Mouse (Mus musculus) activated CD4-positive, CD25-positive, alpha-beta regulatory T cell, adult 9 weeks (primary cell): Measurements from ENCODE around the gene Ube2cbp. TPM values are rescaled to one million over a fixed set of nuclear protein-coding genes. Genes with fewer than 3 reads are reported as not detected.

ENCODE experiments used
- polyA plus RNA-seq: library from polyadenylated mRNA; unstranded; fragments of 100-300 nt; shearing (Covaris generic); gene quantifications from one replicate; pipeline ENCODE4 v1.2.1, GENCODE M21; 2017

Gene Ube2cbp
- polyA plus RNA-seq, result 3.7 TPM

DNA sequence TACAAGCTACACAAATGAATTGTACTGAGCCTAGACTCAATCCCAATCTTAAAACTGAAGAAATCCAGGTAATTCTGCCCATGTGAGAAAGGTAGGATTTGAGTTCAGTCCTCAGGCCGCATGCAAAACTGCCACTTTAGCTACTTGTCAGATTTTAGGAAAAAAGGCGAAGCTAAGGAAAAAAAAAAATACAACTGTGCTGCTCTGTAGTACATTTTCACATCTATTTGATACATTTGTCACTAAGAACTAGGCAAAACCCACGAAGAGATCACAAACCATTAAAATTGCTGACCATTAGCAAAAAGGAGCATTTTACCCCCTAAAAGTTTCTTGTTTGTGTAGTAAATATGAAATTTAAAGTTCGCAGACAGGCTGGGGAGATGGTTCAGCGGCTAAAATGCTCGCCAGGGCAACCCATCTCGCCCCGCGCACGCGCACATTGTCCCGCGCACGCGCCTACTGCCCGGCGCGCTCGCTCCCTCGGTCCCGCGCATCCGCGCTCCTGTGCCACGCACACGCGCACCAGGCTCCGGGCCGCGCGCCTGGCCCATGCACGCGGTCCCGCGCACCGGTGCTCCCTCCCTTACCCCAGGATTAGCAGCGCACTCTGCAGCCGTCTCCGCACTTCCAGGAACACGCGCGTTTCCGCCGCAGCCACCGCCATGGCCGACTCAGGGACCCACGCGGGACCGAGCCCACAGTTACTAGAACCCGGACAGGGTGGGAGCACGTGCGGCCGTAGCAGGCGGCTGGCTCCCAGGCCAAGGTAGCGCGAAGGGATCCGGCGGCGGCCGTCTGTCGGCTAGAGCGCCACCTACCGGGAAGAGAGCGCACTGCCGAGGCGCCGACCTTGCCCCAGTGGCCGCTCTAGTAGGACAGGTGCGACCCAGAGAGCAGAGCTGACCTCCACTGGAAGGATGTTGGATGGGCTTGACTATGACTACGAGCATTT is at the start of gene Ube2cbp:
Ube2cbp (minus strand) TSS at position 800 of the 955 bp plus-strand sequence.

DNA sequence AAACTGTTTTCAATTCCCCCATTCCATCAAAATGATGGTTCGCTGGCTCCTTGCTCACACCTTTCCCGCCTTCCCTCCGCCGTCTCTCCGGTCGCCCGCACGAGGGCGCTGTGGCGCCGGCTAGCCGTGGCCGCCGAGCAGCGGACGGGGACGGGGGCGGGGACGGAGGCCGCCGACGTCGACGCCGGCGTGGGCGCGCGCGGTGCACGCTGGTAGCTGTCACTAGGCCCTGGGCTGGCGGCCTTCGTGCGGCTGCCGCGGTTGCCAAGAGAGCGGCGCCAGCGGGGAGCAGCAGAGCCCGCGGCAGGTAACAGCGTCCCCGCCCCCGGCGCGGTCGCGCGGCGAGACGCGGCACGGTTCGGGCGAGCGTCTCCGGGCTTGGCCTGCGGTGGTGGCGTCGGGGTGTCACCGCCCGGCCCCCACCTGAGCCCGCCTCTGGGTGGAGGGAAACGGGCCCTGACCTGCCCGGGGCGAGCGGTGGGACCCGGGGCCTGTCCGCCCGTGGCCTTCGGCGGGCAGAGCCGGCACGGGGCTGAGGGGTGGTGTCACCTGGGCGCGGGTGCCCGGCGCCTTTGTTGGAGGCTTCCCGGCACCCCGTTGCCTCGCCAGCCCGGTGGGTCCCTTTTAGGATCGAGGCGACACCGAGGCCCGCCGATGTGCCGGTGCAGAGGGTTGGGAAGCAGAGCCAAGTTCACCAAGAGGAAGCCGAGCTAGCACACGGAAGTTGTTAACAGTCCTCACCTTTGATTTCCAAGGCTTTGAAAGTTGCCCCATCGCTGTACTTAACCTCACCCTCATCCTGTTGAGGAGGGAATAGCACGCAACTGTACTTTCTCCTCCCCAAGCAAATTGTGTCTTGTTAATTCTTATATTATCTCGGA is 2.5 kb upstream of the Ube2cbp start, which contains the start of gene Dop1a:
Dop1a (plus strand) TSS at position 165 of the 881 bp plus-strand sequence.

Other genes with a start within 250 kb of the Ube2cbp start
- 42.0 TPM for gene Dop1a, start 2.2 kb upstream of the Ube2cbp start, polyA plus RNA-seq
- gene Pgm3, start 106.9 kb upstream of the Ube2cbp start, polyA plus RNA-seq, result 20.5 TPM
- gene Rwdd2a, start 107.0 kb upstream of the Ube2cbp start, polyA plus RNA-seq, result 4.3 TPM
- gene Me1, start 231.0 kb upstream of the Ube2cbp start, polyA plus RNA-seq, result not detected